Mouse (Mus musculus) left cerebral cortex, adult 8-10 months (tissue): ENCODE data around the gene Jazf1. TPM values are rescaled to one million over a fixed set of nuclear protein-coding genes. Genes with fewer than 3 reads are reported as not detected.

ENCODE experiments used
- DNase-seq, 2 experiments: peaks; one replicate each; pipeline ENCODE4 v3.0.0; 2022; ENCODE audit warnings: low spot score in 2 of 2
- total RNA-seq, 4 experiments: library from RNA; stranded (reverse); gene quantifications; 2 replicates each; pipeline ENCODE4 v1.2.4; 2022

The Jazf1 gene
- total RNA-seq, 4 experiments from 2014 or later: 21.6 to 24.8 (median 24.5) TPM

GRCm38 (mm10) chr6:52961660-52962490 lies 106.6 kb downstream of the Jazf1 start:
- no peak for DNase-seq

- DNase-seq: peak in 1 of 2 experiments; percentile 75
Observed at GRCm38 (mm10) chr6:52957730-52958129, 110.7 kb downstream of the Jazf1 start.

GRCm38 (mm10) chr6:52956131-52956530 lies 112.3 kb downstream of the Jazf1 start:
- DNase-seq: no peak

- DNase-seq: no peak
Observed at GRCm38 (mm10) chr6:52955304-52955703, 113.1 kb downstream of the Jazf1 start.

- no peak for DNase-seq
Observed at GRCm38 (mm10) chr6:52954861-52955260, 113.6 kb downstream of the Jazf1 start.

GRCm38 (mm10) chr6:52954441-52954840 lies 114.0 kb downstream of the Jazf1 start:
- DNase-seq: no peak

- DNase-seq: no peak
Observed at GRCm38 (mm10) chr6:52952526-52952900, 115.9 kb downstream of the Jazf1 start.

- no peak for DNase-seq
Observed at GRCm38 (mm10) chr6:52951871-52952525, 116.4 kb downstream of the Jazf1 start.

GRCm38 (mm10) chr6:52950371-52950770 lies 118.1 kb downstream of the Jazf1 start:
- no peak for DNase-seq

GRCm38 (mm10) chr6:52942534-52942933 lies 125.9 kb downstream of the Jazf1 start:
- no peak for DNase-seq

GRCm38 (mm10) chr6:52942101-52942500 lies 126.3 kb downstream of the Jazf1 start:
- no peak for DNase-seq

GRCm38 (mm10) chr6:52937916-52938315 lies 130.5 kb downstream of the Jazf1 start:
- no peak for DNase-seq

GRCm38 (mm10) chr6:52936995-52937394 lies 131.4 kb downstream of the Jazf1 start:
- no peak for DNase-seq

- no peak for DNase-seq
Observed at GRCm38 (mm10) chr6:52934021-52934420, 134.4 kb downstream of the Jazf1 start.

- DNase-seq: no peak
Observed at GRCm38 (mm10) chr6:52932603-52933178, 135.7 kb downstream of the Jazf1 start.

- no peak for DNase-seq
Observed at GRCm38 (mm10) chr6:52929358-52929757, 139.1 kb downstream of the Jazf1 start.

- no peak for DNase-seq
Observed at GRCm38 (mm10) chr6:52926947-52927346, 141.5 kb downstream of the Jazf1 start.

GRCm38 (mm10) chr6:52925458-52926042 lies 142.9 kb downstream of the Jazf1 start:
- no peak for DNase-seq

- no peak for DNase-seq
Observed at GRCm38 (mm10) chr6:52921248-52921647, 147.2 kb downstream of the Jazf1 start.

GRCm38 (mm10) chr6:52920719-52921118 lies 147.7 kb downstream of the Jazf1 start:
- DNase-seq: no peak

GRCm38 (mm10) chr6:52919442-52919841 lies 149.0 kb downstream of the Jazf1 start:
- DNase-seq: no peak

GRCm38 (mm10) chr6:52918980-52919379 lies 149.5 kb downstream of the Jazf1 start:
- DNase-seq: peak; percentile 47 to 74
